Mouse (Mus musculus) splenic B cell, adult 2 months (primary cell): ENCODE results near the gene Myb.
"Not testable (repeated sequence)": the region's sequence is repeated elsewhere in the genome, so short reads cannot be mapped to it uniquely, and the experiment has no call there.

Experiments used
- DNase-seq: peaks from one replicate; pipeline ENCODE4 v3.0.0-alpha.2; 2011; ENCODE audit warnings: low read depth, low spot score
- H3K27me3 ChIP-seq: 2 replicates; pipeline ENCODE4 v1.6.1; 2012; ENCODE audit warnings: mild to moderate bottlenecking, low read length, moderate library complexity, mixed read lengths; ENCODE audit not compliant: control insufficient read depth, poor library complexity, insufficient read depth, severe bottlenecking
- H3K36me3 ChIP-seq: 2 replicates; pipeline ENCODE4 v1.6.1; 2012; ENCODE audit warnings: mild to moderate bottlenecking, low read length, moderate library complexity, mixed read lengths; ENCODE audit not compliant: control insufficient read depth, poor library complexity, insufficient read depth, severe bottlenecking

Gene Myb

DNA sequence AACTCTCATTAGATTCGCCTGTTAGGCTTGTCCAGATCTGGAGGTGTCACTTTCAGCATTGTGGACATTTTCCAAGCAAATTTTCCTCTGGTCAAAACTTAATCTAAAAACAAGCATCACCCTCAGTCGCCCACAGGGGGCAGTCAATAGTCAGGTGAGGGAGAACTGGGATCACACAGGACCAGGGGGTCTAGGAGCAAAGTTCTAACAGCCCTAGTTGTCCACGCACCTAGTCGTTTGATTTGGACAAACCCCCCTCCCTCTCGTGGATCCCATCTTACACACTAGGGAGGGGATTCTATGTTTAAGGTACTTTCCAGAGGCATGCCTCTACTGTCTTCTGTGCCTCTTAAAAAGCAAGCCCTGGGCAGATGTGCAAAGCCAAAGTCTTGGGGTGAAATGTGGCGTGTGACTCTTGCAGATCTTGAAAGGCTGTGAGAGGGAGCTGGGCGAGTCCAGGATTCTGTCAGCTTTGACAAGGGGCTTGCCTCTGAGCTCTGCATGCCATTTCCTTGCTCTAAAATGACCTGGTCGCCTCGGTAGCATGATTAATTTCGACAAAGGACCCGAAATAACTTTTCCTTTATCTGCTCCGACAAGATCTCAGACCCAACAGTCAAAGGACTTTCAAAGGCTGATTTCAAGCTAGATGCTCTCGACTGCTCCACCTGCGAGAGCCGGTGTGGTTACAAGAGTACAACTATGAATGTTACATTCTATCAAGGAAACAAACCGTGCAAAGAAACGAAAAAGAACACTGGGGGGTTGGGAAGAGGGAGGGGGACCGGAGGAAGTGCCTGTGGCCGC, 2.5 kb downstream of the Myb start:
- Histone ChIP-seq H3K27me3 (no peaks in the 10 kb centered on the region), H3K36me3 (no peaks in the 10 kb centered on the region)
- DNase-seq, result peak; percentile 65

DNA sequence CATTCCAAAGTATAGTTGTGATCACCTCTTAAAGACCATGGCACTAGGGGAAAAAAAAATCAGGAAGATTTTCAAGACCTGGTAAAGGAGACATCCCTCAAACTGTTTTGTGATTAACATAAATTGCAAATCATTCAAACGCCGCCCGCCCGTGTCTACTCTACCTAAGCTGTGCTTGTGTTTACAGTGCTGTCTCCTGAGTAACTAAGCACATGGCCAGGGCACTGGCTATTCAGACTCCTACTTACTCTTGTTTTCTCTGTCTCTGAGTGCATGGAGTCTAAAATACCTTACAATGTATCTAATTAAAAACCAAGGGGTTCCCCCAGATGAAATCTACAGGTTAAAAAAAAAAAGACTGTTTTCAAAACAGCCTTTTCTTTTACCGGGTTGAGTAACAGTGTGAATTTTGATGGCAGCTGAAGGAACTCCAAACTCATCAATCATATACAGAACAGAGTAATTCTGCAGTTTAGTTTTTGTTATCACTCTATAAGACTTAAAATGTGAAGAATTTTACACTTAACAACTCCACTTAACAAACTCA, 3.8 kb downstream of the Myb start:
- Histone ChIP-seq H3K36me3 (no peaks in the 10 kb centered on the region), H3K27me3 (no peaks in the 10 kb centered on the region)
- peak; percentile 42 for DNase-seq

DNA sequence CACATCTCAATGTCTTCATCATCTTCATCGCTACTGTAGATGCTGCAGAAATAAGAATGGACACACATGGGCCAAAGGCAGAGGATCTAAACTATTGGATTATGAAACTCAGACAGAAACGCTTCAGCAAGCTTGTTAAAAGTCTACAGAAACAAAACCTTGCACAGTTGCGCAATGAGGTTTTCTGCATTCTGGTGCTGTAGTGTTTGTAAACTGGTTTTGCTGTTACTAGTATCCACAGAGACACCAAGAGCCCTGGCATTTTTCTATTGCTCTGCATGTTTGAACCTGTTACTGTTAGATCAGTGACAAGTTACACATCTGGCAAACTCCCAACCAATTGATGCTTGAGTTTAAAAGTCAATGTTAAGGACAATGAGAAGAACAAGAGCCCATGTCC, 4.4 kb downstream of the Myb start:
- no peak for DNase-seq
- H3K36me3 ChIP-seq, result no peaks in the 10 kb centered on the region
- H3K27me3 ChIP-seq, result no peaks in the 10 kb centered on the region

DNA sequence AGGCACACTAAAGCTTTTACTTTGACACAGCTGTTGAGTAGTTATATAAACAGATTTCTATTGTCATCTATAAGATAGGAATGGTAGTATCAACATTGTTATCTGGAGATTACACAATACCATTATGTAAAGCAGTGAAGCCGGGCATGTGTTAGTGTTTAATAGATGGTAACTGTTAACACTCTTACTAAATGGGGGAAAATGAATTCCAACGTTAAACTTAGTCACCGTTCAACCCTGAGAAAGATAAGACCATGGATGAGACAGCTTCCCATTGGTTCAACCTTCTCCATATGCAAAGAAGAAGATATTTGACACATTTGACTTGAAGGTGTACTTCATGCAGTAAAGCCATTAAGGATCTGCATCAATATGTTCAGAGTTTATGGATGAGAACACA, 5.9 kb downstream of the Myb start:
- no peak for DNase-seq
- H3K36me3 ChIP-seq, result no peaks in the 10 kb centered on the region
- H3K27me3 ChIP-seq, result no peaks in the 10 kb centered on the region

DNA sequence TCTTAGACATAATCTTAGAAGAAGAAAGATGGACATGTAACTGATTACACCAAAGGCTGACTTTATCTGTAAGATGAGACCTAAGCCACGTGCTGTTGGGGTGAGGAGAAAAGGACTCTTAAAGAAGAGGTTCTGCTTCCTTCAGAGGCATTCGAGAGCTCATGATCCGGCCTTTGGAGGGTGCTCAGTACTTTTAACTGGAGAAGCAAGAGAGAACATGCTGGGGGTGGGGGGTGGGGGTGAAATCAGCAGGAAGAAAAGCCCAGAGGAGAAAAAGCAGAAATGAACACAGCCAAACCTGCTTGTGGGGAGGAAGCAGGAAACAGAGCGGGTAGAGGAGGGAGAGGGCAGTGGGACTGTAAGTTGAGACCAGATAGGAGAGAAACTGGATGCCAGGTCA, 7.4 kb downstream of the Myb start:
- peak; percentile 27 for DNase-seq
- Histone ChIP-seq H3K27me3 (no peaks in the 10 kb centered on the region), H3K36me3 (no peaks in the 10 kb centered on the region)

DNA sequence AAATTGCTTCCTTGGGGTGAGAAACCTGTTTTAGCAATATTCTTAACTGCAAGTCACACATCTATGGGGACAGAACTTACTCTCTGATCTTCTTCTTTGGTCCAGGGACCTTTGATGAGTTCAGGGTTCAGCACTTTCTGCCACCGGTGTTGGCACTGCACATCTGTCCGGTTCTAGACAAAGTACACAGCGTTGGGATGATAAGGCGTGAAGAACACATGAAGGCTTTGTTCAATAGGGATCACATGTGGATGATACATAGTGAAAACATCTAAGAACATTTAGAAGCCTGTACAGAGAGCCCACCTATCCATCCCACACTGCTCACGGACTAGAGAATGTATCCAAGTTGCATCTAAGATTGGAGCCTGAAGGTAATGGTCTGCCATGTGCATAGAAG, 8.0 kb downstream of the Myb start:
- DNase-seq, result no peak
- H3K27me3 ChIP-seq, result no peaks in the 10 kb centered on the region

DNA sequence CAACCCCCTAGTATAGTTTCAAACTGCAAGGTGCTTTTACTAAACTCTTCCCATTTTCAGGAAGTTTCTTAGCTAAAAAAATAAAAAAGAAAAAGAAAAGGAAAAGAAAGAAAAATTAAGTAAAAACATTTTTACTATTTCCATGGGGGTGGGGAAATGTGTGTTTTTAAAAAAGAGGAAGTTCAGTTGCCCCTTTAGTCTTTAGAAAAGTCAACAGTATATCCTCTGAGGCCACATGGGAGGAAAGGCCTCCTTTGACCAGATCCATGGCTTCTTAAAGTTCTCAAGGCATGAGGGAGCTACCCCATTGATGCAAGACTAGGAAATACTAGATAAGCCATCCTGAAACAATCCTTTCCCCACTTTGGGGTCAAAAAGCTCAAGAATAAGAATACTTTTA, 9.5 kb downstream of the Myb start:
- peak; percentile 37 for DNase-seq

More for the DNA sequence above, 8.0 kb downstream of the Myb start:
- no peaks in the 10 kb centered on the region for H3K36me3 ChIP-seq

DNA sequence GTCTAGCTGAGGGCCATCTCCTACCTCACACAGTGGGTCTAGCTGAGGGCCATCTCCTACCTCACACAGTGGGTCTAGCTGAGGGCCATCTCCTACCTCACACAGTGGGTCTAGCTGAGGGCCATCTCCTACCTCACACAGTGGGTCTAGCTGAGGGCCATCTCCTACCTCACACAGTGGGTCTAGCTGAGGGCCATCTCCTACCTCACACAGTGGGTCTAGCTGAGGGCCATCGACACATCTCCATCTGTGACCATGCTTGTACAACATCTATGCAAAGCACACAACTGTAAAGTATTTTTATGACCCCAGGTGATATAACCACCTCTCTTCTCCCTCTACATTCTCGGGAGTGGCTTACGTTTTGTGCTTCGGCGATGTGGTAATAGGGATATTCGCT, 10.8 kb downstream of the Myb start:
- not testable (repeated sequence) for H3K36me3 ChIP-seq, DNase-seq

More for the DNA sequence above, 9.5 kb downstream of the Myb start:
- H3K27me3 ChIP-seq, result no peaks in the 10 kb centered on the region
- H3K36me3 ChIP-seq, result no peaks in the 10 kb centered on the region

DNA sequence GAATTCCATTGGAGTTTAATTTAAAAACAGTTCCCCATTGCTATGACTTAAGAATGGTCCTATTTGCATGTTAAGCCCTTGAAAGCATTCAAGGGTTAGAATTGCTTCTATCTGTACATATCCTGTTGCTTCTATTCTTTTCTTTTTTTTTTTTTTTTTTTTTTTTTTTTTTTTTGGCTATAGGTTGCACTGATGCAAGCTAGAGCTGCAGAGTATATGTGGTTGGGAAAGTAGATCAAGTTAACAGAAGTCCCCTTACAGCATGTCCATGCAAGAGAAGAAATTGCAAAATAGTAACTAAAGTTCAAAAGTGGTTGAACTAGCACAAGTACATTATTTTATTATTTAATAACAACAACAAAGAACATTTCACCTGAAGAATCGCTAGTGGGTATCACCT, 14.1 kb downstream of the Myb start:
- Histone ChIP-seq H3K27me3 (no peaks in the 10 kb centered on the region), H3K36me3 (no peaks in the 10 kb centered on the region)
- no peak for DNase-seq

More for the DNA sequence above, 10.8 kb downstream of the Myb start:
- H3K27me3 ChIP-seq, result not testable (repeated sequence)

DNA sequence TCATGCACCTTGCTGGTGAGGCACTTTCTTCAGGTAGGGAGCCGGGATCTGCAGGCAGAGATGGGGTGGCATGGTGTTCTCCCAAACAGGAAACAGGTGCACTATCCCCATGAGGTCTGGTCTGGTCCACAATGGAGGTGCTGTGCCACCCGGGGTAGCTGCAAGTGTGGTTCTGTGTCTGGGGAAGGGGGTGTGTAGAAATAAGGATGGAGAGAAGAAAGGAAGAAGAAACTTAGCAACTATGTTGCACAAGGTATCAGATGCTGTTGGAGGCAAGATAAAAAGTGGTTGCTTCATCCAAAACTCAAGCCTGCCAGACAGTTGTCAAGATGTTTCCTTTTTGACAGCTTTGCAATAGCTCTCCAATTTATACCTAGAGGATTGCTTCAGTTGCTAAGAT, 14.5 kb downstream of the Myb start:
- DNase-seq, result no peak
- Histone ChIP-seq H3K27me3 (no peaks in the 10 kb centered on the region), H3K36me3 (no peaks in the 10 kb centered on the region)

DNA sequence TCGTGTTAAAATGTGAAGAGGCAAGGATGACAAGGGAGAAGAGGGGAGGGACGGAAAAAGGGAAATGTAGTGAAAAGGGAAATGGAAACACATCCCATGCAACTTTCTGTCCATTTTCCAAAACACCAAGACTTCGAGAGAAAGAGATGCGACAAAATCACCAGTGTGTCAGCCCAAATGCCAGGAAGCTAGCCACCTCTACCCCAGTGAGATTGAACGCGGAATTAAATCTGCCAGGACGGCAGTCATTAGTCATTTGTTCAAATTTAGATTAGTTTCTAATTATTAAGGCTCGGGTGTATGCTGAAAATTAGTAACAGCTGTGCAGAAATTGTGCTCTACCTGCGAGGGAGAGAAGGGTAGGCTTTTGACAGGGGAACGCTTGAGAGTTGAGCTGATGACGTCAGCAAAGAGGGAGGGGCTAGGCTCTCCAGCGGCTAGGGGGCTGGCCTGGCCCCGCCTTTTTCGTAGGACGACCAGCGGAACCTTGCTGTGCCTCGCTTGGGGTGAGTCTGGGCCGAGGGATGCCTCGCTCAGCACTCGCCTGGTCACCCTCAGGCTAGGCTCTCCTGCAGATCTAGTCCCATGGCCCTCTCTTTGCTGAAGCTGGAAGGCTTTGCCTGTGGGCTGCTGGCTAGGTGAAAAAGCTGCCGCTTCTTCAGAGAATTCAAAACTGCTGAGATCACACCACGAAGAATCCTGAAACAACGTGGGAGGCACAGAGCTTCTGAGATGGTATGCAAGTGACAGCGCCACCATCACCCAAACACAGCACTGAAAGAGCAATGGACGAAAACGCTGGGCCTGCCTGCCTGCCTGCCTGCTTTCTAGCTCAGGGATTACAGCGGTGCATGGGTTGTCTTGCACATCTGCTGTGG, 15.9 kb downstream of the Myb start:
- DNase-seq, result no peak
- Histone ChIP-seq H3K27me3 (no peaks in the 10 kb centered on the region), H3K36me3 (no peaks in the 10 kb centered on the region)

DNA sequence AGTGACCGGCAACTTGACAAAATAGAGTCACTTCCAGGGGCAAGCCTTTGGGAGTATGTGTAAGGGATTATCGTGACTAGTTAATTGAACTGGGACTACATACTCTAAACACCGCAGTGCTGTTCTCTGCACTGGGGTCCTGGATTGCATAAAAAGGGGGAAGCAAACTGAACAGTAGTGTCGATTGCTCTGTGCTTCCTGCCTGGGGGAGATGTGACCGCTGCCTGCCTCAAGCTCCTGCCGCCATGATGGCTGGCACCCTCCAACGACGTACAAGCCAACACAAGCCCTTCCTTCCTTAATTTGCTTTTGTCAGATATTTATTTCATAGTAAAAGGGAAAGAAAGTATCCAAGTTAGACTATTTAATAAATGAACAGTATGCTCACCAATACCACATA, 25.5 kb downstream of the Myb start:
- H3K27me3 ChIP-seq, result no peaks in the 10 kb centered on the region
- DNase-seq, result no peak
- H3K36me3 ChIP-seq, result no peaks in the 10 kb centered on the region

DNA sequence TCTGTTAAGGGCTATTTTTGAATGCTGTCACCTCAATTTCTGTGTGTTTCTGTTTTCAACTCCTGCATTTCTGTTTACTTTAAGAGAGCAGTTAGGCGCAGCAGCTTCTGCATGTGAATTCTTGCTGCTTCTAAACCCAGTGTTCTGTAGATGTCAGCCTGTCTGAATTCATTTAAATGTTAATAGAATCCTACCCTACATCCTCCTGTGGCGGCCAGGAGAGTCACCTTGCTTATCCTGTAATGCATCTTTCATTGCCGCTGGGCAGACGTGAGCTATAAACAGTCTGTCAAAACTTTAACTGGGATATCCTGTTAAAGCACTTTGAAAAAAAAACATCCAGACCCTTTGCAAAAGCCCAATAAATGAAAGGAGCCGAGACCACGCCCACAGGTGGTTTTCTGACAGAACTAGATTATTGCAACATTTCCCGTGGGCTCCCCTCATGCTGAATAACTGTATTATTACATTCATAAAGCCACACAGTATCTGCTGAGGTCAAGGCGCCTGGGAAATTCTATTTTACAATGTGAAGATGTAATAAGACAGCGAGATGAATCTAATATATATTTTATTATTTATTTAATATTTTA, 29.8 kb downstream of the Myb start:
- no peaks in the 10 kb centered on the region for H3K36me3 ChIP-seq
- no peaks in the 10 kb centered on the region for H3K27me3 ChIP-seq
- DNase-seq, result no peak

DNA sequence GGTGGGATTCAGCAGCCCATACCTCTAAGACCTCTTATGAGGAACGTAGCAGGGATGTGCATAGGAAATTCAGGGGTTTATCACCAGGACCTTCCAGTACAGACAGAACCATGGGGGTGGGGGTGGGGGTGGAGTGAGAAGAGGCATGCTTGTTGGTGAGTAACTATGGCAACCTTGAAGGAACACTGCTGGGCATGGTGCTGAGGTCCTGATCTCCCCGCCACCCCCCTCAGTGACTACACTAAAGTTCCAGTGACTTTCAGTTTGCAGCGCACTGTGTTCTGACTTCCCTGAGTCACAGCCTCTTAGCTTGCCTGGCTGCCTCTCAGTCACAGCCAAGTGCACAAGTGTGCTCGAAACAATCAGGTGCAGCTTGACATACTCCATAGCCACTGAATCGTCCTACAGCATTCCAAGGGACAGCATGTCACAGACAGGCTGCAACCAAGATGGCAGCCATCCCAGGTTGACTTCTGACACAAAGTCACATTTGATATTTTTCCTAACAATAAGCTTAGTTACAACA, 32.6 kb downstream of the Myb start:
- peak; percentile 16 for DNase-seq
- Histone ChIP-seq H3K27me3 (no peaks in the 10 kb centered on the region), H3K36me3 (no peaks in the 10 kb centered on the region)
